Mouse (Mus musculus): ENCODE measurements around the gene Scn1a. TPM values are rescaled to one million over a fixed set of nuclear protein-coding genes. Genes with fewer than 3 reads are reported as not detected.

Gene Scn1a
- polyA plus RNA-seq, 1 experiment = not detected

- TF ChIP-seq POLR2A (IDR thresholded peaks at IDR 0.05; ENCODE audit: low read depth, low read length) (no peak), CTCF (IDR thresholded peaks at IDR 0.05; ENCODE audit: extremely low read depth, insufficient read length, insufficient replicate concordance, low read depth, low read length) (no peak)
- Histone ChIP-seq H3K27me3 (ENCODE audit: control insufficient read depth, insufficient read depth, low read length) (no peaks in the 10 kb centered on the region), H3K4me3 (ENCODE audit: low read depth, low read length) (no peak overlapping the region), H3K4me1 (ENCODE audit: control insufficient read depth, insufficient read depth, insufficient read length, low read length) (no peaks in the 10 kb centered on the region), H3K27ac (ENCODE audit: insufficient read depth, low read depth, low read length) (no peak overlapping the region), H3K36me3 (ENCODE audit: control insufficient read depth, insufficient read depth, low read length) (0 out of 2 replicates have a peak, but pooled peaks cover 2% of the 10 kb centered on the region)
- WGBS = 86% methylated on average over 1 of the region's 1 CpGs
Measured at GRCm38 (mm10) chr2:66244013-66244412, 196.6 kb downstream of the Scn1a start.

GRCm38 (mm10) chr2:66240334-66240733 is 200.3 kb downstream of the Scn1a start:
- TF ChIP-seq POLR2A (IDR thresholded peaks at IDR 0.05; ENCODE audit: low read depth, low read length) (no peak), CTCF (IDR thresholded peaks at IDR 0.05; ENCODE audit: extremely low read depth, insufficient read length, insufficient replicate concordance, low read depth, low read length) (no peak)
- WGBS = 95% methylated on average over 1 of the region's 1 CpGs

GRCm38 (mm10) chr2:66238886-66239285 is 201.8 kb downstream of the Scn1a start:
- Histone ChIP-seq H3K27me3 (ENCODE audit: control insufficient read depth, insufficient read depth, low read length) (no peaks in the 10 kb centered on the region), H3K36me3 (ENCODE audit: control insufficient read depth, insufficient read depth, low read length) (0 out of 2 replicates have a peak, but pooled peaks cover 3% of the 10 kb centered on the region), H3K27ac (ENCODE audit: insufficient read depth, low read depth, low read length) (no peak overlapping the region), H3K4me3 (ENCODE audit: low read depth, low read length) (no peak overlapping the region), H3K4me1 (ENCODE audit: control insufficient read depth, insufficient read depth, insufficient read length, low read length) (no peaks in the 10 kb centered on the region)
- WGBS = 87% methylated on average over 5 of the region's 5 CpGs
- no peak for TF ChIP-seq CTCF (IDR thresholded peaks at IDR 0.05; ENCODE audit: extremely low read depth, insufficient read length, insufficient replicate concordance, low read depth, low read length)
- TF ChIP-seq POLR2A (IDR thresholded peaks at IDR 0.05; ENCODE audit: low read depth, low read length) = no peak

More at GRCm38 (mm10) chr2:66240334-66240733, 200.3 kb downstream of the Scn1a start:
- no peaks in the 10 kb centered on the region for H3K4me1 ChIP-seq (ENCODE audit: control insufficient read depth, insufficient read depth, insufficient read length, low read length)
- 0 out of 2 replicates have a peak, but pooled peaks cover 2% of the 10 kb centered on the region for H3K36me3 ChIP-seq (ENCODE audit: control insufficient read depth, insufficient read depth, low read length)
- no peaks in the 10 kb centered on the region for H3K27me3 ChIP-seq (ENCODE audit: control insufficient read depth, insufficient read depth, low read length)
- H3K27ac ChIP-seq (ENCODE audit: insufficient read depth, low read depth, low read length) = no peak overlapping the region
- no peak overlapping the region for H3K4me3 ChIP-seq (ENCODE audit: low read depth, low read length)

- TF ChIP-seq POLR2A (IDR thresholded peaks at IDR 0.05; ENCODE audit: low read depth, low read length) (no peak), CTCF (IDR thresholded peaks at IDR 0.05; ENCODE audit: extremely low read depth, insufficient read length, insufficient replicate concordance, low read depth, low read length) (no peak)
- H3K36me3 ChIP-seq (ENCODE audit: control insufficient read depth, insufficient read depth, low read length) = no peaks in the 10 kb centered on the region; the same call in 1 of the 2 replicates
- no peaks in the 10 kb centered on the region for H3K4me1 ChIP-seq (ENCODE audit: control insufficient read depth, insufficient read depth, insufficient read length, low read length)
- no peak overlapping the region for H3K27ac ChIP-seq (ENCODE audit: insufficient read depth, low read depth, low read length)
- WGBS = 93% methylated on average over 7 of the region's 7 CpGs
- no peak overlapping the region for H3K4me3 ChIP-seq (ENCODE audit: low read depth, low read length)
- no peaks in the 10 kb centered on the region for H3K27me3 ChIP-seq (ENCODE audit: control insufficient read depth, insufficient read depth, low read length)
Measured at GRCm38 (mm10) chr2:66220954-66221353, 219.7 kb downstream of the Scn1a start.

Other genes starting within 250 kb of the Scn1a start
- 0.20 and 0.42 TPM in 2 replicates for gene Ttc21b, start 184.2 kb downstream of the Scn1a start, polyA plus RNA-seq (2012; rRNA removed)
- not detected in 2 replicates for gene Scn9a, start 194.1 kb upstream of the Scn1a start, polyA plus RNA-seq (2012; rRNA removed)

All from small intestine, adult 2 months (tissue).